Mouse (Mus musculus) brain, embryonic 18.5 days (tissue): Measurements from ENCODE around the gene Mxd1.

Experiments used
- DNase-seq: peaks from one replicate; pipeline ENCODE4 v3.0.0-alpha.2; 2012; ENCODE audit warnings: low read depth, low spot score

Gene Mxd1

DNA sequence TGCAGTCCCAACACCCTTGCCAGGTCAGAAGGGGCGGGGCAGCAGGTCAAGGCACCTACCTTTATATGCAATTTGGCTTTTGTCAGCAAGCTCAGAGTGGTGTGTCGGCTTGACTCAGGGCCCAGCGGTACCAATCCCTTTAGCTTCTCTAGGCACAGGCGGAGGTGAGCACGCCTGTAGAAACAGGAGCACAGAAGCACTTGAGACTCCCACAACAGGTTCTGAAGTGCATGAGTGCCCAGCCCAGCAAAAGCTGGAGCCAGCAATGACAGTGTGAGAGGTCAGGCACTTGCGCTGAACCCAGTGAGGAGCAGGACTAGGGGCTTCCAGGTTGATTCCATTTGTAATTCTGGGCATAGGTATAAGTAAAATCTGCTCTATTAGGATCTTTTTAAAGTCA is 15.9 kb downstream of the Mxd1 start:
- DNase-seq, result no peak

DNA sequence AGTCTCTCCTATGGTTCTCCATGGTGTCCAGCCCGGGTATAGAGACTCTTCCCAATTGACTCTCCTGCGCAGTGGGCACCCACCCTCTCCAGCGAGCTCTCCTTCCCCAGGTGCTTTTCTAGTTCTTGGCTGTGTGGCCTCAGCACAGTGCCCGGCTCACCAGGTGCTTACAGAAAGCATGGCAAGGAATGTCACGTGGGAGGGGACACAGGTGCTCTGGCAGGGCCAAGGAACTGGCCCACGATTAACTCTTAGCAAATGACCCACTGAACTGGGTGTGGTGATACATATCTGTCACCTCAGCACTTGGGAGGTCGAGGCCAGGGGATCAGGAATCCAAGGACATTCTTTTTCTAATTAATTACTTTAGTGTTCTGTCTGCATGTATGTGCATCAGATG is 22.8 kb downstream of the Mxd1 start:
- no peak for DNase-seq

DNA sequence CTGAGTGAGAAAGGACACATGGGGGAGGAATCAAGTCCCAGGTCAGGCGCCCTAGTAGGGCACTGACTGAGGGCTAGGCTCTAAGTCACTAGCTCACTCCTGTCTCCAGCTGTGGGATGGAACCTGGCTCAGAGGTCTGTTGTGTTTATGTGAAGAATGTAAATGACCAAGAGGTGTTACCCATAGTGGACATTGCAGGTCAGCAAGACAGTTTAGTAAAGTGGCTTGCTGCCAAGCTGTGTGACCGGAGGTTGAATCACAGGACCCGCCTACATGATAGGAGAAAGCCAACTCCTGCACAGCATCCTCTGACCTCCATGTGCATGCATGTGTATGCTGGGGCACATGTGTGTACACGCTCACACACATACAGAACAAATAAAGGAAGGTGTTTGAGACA is 23.4 kb downstream of the Mxd1 start:
- DNase-seq, result no peak

DNA sequence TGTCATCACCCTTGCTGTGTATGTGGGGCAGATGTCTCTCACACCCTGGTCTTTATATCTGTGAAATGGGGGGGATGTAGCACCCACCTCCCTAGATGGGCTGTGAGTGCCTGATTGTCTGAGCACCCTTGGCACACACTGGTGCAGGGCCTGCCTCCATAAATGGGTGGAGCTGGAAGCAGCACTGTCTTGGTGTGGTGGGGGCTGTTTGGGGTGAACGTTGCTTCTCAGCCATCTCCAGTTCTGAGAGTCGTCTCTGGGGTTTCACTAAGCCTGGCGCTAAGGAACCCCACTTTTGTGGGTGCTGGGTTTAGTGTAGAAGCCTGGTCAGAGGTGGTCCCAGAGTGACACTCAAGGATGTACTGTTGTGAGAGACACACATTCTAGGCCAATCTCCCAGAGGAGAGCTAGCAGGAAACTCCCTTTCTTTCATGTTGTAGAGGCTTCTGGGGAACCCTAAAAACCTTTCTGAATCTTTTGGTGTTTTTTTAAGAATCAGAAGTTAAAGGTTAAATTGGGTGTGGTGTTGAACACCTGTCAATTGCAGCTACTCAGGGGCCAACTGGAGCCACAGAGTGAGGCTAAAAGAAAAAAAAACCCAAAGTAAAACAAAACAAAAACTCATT is 24.1 kb downstream of the Mxd1 start:
- DNase-seq, result no peak

DNA sequence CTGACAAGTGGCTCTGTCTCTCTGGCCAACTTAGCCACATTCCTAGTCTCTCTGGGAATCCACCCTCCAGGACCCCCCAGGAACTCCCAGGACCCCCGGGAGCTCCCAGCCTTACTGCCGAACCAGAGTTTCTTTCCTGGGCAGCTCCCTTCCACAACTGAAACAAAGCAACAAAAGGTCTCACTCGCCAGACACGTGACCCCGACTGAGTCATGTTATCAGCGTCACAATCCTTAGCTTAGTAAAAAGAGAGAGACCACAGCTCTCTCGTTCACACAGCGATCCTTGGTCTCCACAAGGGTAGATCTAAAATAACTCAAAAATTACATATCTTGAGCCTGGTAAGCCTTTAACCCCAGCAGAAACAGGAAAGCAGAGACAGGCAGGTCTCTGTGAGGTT is 27.2 kb downstream of the Mxd1 start:
- DNase-seq, result no peak

DNA sequence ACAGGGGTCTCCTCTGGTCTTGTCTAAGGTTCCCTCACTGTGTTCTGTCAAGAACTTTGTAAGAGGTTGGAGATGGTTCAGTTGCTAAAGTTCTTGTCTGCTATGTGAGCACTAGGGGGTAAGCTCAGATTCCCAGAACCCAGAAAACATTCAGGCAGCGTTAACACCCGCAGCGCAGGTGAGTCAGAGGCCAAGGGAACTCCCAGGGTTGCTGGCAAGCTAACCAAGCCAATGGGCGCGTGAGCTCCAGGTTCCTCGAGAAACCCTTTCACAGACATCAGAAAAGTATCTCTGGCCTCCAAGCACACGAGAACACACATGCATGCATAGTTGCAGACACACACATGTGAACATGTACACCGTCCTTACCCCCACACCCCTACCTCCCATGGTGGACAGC is 28.2 kb downstream of the Mxd1 start:
- no peak for DNase-seq

DNA sequence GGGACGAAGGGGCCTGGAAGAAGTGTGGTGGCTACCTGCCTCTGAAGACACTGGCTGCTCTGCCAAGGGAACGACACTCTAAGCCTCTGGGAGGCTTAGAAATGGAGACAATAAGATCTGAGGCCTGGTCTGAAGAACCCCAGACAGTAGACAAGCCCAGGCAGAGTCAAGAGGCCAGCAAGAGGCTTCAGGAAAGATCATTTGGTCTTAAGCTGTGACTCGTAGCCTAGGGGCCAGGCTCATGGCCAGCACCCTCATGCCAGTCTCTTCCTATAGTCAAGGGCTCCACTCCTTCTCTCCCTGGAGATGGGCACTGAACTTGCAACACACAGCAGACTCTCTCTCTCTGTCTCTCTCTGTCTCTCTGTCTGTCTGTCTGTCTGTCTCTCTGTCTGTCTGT is 28.8 kb downstream of the Mxd1 start:
- no peak for DNase-seq

DNA sequence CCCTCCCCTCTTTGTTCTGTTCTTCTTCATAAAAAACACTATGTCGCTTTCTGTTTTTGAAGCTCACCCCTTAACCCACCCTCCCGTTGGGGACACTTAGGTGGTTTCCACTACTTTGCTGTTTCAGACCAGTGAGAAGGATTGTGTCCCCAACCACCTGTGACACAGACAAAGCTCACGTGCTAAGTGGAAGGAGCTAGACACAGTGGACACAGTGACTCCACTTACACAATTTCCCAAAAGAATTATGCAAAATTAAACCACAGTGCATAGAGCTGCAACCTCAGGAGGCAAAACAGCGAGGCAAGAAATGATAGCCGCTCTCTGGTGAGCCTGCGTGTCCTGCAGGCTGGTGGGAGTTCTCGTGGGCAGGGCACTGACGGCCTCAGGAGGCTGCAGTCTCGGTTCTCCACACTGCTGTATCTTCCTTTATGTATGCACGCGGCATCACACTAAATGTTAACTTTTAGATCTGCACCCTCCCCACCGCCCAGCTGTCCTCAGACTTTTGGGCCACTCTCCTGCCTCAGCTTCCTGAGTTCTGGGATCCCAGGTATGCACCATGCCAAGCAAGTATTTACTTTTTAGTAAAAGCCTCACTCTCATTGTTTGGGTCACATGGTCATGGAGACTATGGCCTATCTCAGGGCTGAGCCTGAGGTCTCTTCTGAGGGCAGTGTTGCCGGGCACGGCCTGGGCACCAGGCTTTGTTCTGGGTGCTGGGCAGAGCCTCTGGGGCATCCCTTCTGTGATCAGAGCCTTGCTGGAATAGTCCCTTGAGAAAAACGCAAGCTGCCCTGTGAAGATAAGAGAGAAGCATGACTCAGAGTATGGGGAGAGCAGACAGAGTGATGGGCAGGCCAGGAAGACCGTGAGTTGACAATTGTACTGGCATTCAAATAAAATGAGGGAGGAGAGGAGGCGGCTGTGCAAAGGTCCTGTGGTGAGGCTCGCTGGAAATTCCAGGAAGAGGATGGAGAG is 29.5 kb downstream of the Mxd1 start:
- no peak for DNase-seq

DNA sequence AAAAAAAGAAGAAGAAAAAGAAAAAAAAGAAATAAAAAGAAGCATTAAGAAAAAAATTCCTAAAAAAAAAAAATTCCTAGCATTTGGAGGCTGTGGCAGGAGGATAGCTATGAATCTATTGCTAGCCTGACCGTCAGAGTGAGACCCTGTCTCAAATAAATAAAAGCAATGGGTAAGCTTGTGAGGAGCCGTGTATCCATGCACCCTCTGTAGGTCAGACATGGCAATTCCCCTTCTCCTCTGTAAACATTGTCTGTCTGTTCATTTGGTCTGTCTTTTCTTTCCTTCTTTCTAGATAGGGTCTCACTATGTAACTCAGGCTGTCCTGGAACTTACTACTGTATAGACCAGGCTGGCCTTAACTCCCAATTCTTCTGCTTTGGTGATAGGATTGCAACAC is 30.5 kb downstream of the Mxd1 start:
- DNase-seq, result no peak

DNA sequence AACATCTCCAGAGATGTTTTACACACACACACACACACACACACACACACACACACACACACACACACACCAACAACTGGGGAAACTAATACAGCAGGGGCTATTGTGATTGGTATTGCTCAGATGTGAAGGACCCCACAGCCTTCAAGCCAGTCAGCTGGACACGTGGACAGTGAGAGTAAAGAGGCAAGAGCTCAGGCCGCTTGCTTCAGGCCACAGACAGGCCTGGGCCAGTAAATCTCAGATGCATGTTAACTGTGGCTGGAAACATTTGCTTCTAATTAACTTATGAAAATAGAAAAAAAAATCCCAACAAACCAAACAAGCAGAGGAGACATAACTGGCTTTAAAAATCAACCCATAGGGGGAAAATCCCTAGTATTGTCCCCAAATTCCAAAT is 31.1 kb downstream of the Mxd1 start:
- DNase-seq, result no peak

DNA sequence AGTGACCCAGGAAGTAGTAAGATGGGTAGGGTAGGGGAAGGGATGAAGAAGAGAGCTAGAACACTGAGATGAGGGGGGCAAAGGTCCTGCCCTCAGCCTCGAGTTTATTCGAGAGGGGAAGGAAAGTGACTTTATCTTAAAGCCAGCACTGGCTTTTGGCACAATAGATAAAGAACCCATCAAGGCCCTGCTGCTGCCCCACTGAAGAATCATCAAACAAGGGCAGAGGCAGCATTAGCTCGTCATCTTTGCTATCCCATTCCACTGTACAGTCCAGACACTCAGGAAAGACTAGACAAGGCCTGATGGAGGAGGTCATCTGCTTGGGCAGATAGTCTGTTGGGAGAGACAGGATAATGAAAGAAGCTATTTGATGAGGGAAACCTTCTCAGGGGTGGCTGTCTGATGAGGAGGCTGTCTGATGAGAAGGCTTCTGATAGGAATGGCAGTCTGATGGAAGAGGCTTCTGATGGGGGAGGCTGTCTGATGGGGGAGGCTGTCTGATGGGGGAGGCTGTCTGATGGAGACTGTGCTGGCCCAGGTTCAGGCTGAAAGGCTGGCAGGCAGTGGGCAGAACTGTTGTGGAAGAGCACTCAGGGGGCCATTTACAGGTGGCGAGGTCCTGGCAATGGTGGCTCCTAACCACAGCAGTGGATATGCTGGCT is 31.7 kb downstream of the Mxd1 start:
- DNase-seq, result no peak

DNA sequence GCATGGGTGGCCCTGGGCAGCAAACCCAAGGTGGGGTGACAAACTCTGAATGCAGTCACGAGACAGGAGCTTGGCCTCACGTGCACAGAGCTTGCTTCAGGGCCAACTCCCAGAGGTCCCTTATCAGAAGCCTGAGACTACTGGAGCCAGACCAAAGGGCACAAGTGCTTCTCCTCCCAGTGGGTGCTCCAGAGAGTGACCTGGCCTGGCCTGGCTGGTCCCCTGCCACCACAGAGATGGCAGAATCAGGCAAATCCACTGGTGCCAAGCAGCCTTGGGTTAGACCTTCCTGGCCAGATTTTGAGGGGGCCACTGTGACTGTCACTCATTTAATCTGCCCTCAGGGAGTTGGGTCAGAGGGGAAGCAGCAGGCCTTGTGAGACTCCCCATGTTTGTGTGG is 32.5 kb downstream of the Mxd1 start:
- DNase-seq, result no peak

DNA sequence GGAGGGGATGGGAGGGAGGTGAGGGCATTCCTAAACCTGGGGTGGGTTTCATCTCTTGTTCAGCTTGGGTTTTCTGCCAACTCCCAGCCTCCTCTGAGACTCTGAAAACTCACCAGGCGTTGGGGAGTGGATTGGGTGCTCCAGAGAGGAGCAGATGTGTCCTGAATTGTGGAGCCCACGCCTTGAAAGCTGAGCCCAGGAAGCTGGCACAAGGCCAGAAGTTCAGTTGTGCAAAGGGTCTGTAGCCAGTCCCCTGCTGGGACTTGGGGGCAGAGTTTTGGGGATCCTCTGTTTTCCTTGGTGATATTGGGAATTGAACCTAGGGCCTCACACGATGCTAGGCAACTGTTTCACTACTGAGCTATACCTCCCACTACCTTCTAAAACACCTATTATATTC is 38.8 kb downstream of the Mxd1 start:
- DNase-seq, result no peak

DNA sequence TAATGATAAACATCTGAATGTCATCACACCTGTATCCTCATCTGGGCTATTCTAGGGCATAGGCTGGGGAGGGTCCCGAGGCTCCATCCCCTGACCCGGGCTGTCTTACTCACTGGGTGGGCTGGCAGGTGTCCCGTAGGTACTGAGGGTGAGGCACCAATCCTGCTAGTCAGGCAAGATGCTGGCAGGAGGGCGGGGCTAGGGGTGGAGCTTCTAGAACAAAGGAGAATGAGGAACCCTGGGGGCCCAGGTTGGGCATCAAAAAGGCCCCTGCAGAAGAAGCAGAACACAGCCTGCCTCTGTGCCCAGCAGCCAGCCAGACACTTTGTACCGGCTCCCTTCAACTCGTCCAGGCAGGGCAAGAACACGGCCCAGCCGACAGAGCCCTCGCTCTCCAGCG is 41.0 kb downstream of the Mxd1 start, which contains the start of gene Asprv1:
TSS of gene Asprv1 (plus strand) at position 219 of the 400 bp plus-strand sequence.
- no peak for DNase-seq

DNA sequence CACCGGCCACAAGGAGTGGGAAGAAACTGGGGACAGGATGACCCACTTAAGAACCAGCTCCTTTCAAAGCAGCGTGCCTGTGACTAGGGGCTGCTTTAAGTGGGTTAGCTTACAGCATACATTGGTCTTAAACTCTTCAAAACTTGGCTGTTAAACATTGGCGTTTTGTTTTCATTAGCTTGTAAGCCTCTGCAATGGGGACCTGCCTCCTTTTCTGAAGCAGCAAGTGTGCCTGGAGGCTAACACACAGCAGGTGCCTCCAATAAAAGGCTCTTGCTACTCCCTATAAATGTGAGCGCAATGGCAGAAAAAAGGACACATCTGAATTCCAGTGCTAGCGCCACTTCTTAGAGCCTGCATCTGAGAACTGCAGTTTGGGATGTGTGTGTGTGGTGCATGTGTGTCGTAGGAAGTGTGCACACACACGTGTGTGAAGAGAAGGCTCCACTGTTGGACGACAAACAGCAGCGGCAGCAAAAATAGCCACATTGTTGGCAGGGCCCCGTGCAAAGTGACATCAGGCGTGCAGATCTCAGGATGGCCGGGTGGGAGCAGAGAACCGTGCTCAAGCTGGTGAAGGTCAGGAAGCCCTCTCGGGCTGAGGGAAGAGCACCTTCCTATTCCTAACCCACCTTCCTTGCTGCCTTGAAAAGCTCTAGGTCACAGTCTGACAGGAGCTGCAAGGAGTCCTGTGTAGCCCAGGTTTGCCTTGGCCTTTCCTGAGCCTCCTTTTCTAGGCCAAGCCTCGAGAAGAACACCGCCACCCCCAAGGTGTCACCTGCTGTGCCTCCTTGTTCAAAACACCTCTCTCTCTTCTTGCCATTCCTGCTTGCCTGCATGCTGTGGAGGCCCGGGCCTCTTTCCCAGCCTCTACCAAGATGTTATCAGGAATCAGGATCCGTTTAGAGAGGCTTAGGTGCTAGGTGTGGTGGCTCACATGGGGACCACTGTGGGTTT is 44.6 kb downstream of the Mxd1 start:
- no peak for DNase-seq

DNA sequence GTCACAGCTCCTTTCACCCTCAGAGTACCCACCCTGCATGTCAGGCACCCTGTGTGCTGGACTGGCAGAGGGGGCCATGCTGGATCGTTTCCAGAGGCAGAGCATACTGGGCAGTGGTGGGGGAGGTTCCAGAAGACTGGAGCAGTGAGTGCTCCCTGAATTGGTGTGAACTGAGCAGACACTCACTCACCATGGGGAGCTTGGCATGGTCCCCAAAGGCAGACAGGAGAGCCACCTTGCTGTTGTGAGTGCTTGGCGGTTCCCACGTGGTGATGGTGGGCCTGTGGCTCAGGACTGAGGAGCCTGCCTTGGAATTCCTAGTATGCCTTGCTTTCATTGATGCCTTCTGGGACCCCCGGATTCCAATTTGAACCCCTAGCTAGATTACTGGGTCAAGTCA is 45.8 kb downstream of the Mxd1 start:
- no peak for DNase-seq

DNA sequence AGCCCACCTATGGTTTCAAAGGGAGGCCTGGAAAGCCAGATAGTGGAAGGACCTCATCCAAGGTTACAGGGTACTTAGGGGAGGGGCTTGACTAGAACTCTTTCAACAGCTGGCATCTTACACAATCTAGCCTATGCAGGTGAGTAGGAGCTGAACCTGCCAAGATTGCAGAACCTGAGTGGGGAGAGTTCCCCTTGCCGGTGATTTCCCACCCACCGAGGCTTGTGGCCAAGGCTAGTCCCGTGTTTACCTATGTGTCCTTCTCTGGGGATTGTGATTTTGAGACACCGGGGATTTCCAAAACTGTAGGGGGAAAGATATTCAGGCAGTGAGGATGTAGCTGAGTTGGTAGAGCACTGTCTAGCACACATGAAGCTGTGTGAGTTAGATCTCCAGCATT is 53.7 kb downstream of the Mxd1 start:
- no peak for DNase-seq

DNA sequence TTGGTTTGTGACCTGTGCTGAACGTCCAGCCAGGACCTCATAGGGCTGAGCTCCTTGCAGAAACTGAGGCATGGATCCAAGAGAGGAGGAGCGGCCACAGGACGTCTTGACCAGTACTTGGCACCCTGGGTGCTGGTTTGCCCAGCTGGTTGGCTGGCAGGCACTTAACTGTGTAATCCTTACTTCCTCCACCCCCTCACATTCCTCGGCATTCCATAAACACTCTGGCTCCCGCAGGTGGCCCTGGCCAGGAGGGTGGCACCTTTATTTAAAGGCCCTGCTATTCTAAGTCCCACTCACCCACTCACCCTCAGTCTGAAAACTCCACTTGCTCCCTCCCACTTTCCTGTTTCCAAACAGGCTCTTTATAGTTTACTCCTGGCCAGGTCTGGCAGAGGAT is 58.2 kb downstream of the Mxd1 start:
- no peak for DNase-seq

DNA sequence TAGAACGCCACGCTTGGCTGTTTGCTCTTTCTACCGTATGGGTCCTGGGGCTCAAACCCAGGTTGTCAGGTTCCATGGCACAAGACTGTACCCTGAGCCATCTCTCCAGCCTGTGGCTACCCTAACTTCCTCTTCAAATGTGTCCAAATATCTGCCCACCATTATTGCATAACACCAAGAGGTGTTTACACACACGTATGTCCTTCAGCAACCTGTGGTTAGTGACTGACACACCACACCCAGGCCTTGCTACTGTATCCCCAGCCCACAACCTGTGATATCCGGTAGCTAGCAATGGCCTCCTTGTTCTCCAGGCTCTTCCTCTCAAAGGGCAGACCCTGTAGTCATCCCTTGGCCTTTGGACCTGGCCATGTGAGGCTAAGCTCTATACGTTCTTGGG is 59.7 kb downstream of the Mxd1 start:
- no peak for DNase-seq

DNA sequence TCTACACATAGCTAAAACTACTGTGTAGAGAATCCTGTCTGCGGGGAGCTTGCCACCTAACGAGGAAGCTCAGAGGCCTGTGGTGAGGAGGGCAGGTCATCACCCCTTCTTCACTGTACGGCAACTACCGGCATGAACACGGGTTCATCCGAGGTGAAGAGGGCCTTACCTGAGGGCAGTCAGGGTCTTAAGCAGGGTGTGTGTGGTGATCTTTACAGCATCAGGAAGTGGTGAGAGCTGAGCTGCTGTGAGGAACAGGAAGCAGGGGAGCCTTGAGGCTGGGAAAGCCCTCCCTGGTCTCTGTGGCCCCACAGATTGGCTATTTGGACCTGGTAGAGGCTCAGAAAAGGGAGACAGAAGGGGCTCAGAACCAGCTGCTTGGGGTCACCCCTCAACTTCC is 61.5 kb downstream of the Mxd1 start:
- DNase-seq, result no peak

DNA sequence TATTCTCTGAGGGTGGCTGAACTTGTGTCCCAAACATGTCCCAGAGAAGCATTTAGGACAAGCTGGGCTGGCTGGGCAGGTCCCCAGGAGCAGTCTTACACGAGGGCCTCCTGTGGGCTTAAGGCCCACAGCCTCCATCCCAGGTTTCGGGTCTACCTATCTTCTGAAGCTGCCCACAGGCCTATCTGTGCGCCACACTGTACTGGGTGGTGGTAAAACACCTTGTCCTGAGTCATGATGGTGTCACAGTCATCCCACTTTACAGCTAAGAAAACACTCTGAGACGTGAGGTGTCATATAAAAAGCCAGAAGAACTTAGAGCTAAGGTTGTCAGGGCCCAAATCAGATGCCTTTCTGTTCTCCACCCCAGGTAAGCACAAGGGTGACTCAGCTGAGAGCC is 62.7 kb downstream of the Mxd1 start:
- DNase-seq, result no peak
